Mouse (Mus musculus): ENCODE measurements around the gene Zfp790. TPM values are rescaled to one million over a fixed set of nuclear protein-coding genes. Genes with fewer than 3 reads are reported as not detected.

Gene Zfp790
- 15.6 and 16.0 TPM in 2 replicates for polyA plus RNA-seq (2015; fragmentation: Nextera tagmentation; extraction: Ambion mirVana)

DNA sequence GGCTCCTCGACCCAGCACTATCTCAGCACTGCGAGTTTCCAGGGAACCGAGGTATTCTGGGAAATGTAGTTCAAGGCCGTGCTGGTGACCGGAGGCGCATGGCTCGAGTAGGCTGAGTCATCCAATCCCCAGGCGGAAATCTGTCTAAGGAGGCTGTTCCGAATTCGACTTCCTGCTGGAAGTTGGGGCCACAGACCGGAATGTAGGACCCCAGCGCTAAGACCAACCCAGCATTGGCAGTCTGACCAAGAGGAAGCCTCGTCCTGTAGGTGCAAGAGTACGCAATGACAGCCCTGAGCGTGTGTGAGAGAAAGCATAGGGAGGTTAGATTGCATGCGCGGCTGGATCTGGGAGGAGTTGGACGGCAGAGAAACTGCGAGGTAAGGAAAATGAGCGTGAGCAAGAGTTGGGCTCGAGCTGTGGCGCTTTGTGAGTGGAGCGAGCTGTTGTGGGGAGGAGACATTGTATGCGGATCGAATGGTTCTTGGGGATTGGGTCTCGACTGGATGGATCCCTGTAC lies at the start of gene Zfp790:
Gene Zfp790 (plus strand): TSS at position 205 of the 520 bp plus-strand sequence.
- ATAC-seq (ENCODE audit: low read depth), result peak; percentile 95
- H3K9ac ChIP-seq (ENCODE audit: low read length), result peak within 1 kb of the TSS; percentile 83
- under 1% methylated on average over 26 of the region's 26 CpGs for WGBS

DNA sequence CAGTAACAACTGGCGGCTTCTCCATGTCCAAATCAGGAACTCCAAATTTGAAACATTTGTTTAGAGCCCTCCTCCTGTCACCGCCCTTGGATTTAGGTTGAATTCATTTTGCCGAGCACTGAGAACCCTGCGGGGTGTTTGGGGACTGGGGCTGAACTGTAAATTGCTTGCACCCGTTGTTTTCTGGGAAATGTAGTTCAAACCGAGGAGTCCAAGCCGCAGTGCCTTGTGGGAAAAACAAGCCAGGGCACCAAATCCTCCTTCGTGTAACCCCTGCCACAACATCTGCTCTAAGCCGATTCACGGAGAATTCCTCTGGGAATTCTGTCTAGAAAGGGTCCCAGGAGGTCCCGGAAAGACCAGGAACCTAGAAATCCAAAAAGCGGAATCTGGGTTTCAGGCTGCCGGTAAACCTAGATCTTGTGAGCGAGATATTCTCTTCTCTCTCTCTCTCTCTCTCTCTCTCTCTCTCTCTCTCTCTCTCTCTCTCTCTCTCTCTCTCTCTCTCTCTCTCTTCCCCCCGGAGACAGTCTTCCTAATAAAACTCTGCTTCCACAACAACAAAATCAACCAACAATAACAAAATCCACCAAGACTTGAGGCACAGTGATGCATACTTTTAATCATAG lies 48.7 kb upstream of the Zfp790 start:
- WGBS, result 1% methylated on average over 15 of the region's 15 CpGs
- Histone ChIP-seq H3K36me3 (ENCODE audit: control insufficient read depth, insufficient read depth, low read length) (peaks cover 4% of the 10 kb centered on the region), H3K27me3 (ENCODE audit: control insufficient read depth, insufficient read depth, low read depth, low read length) (no peaks in the 10 kb centered on the region), H3K4me2 (ENCODE audit: low read depth, low read length) (peak overlapping the region; percentile 61), H3K27ac (ENCODE audit: low read length) (peak overlapping the region; percentile 58), H3K4me1 (replicated peaks; ENCODE audit: control insufficient read depth, insufficient read depth, low read length) (peaks cover 10% of the 10 kb centered on the region), H3K4me3 (ENCODE audit: low read length) (peak overlapping the region; percentile 83), H3K9me3 (ENCODE audit: control insufficient read depth, low read length) (no peaks in the 10 kb centered on the region), H3K9ac (ENCODE audit: low read length) (peak overlapping the region; percentile 74)
- ATAC-seq (ENCODE audit: low read depth), result peak; percentile 58

More for the DNA sequence above, at the start of gene Zfp790:
- Histone ChIP-seq H3K4me2 (ENCODE audit: low read depth, low read length) (peak within 1 kb of the TSS; percentile 75), H3K36me3 (ENCODE audit: control insufficient read depth, insufficient read depth, low read length) (no peaks in the 10 kb centered on the region), H3K4me1 (replicated peaks; ENCODE audit: control insufficient read depth, insufficient read depth, low read length) (peaks cover 24% of the 10 kb centered on the region), H3K27me3 (ENCODE audit: control insufficient read depth, insufficient read depth, low read depth, low read length) (no peaks in the 10 kb centered on the region), H3K27ac (ENCODE audit: low read length) (peak within 1 kb of the TSS; percentile 96), H3K4me3 (ENCODE audit: low read length) (peak within 1 kb of the TSS; percentile 83), H3K9me3 (ENCODE audit: control insufficient read depth, low read length) (no peaks in the 10 kb centered on the region)

DNA sequence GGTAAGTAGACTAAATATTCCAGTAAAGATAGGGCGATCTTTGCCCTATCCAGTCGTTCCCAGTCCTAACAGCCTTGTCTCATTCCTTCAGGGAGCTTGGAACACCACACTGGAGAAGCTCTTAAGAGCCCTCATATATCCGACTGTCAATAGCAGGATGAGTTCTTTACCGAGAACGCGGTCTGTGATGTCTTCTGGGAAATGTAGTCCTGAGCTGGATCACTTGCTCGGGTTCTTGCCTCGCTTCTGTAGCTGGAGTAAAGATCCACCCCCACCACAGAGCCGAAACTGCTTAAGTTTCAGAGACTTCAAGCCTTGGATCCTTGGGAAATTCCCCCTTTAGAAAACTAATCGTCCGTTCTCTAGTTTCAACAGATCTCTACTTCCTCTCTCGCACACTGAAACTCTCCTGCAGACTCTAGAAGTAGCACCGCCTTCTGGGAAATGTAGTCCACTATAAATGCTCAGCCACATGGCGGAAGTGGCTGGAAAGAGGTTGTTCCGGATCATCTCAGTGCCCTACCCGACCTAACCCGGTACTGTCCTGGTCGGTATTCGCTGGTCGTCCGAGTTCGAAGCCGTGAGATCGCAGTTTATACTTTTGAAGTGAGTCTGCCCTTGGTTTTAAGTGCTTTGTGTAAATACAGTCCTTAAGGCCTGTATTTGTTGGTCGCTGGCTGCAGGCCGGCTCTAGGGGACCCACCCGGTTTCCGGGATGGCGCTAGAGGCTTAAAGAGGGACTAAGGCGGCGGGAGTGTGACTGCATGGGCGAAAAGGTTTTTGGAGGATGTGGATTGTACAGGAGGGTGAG lies 47.6 kb upstream of the Zfp790 start, which contains the start of gene Zfp84:
Gene Zfp84 (plus strand): TSS at position 463 of the 811 bp plus-strand sequence.
- WGBS, result under 1% methylated on average over 32 of the region's 32 CpGs

DNA sequence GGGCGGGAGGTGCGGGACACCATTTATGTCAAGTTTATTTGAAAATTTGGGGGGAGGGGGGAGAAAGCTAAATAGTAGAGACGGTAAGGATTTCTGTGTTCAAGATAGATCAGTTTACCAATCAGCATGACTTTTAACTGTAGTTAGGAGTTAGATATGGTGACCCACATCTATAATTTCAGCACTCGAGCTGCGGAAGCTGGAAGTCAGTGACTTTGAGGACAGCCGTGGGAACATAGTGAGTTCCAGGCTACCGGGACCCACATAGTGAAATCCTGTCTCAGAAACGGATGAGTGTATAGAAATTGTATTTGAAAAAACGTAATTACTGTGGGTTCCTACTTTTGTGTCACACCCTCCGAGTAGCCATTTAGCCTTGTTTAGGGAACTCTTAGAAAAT lies 46.9 kb upstream of the Zfp790 start:
- peaks cover 10% of the 10 kb centered on the region for H3K4me1 ChIP-seq (replicated peaks; ENCODE audit: control insufficient read depth, insufficient read depth, low read length)
- H3K9ac ChIP-seq (ENCODE audit: low read length), result peak overlapping the region; percentile 82
- H3K9me3 ChIP-seq (ENCODE audit: control insufficient read depth, low read length), result no peaks in the 10 kb centered on the region
- ATAC-seq (ENCODE audit: low read depth), result no peak
- peak overlapping the region; percentile 97; the same call in 1 of the 2 replicates for H3K27ac ChIP-seq (ENCODE audit: low read length)
- H3K4me3 ChIP-seq (ENCODE audit: low read length), result peak overlapping the region; percentile 83
- H3K27me3 ChIP-seq (ENCODE audit: control insufficient read depth, insufficient read depth, low read depth, low read length), result no peaks in the 10 kb centered on the region
- 4% methylated on average over 10 of the region's 10 CpGs for WGBS
- peak overlapping the region; percentile 69 for H3K4me2 ChIP-seq (ENCODE audit: low read depth, low read length)
- peaks cover 14% of the 10 kb centered on the region for H3K36me3 ChIP-seq (ENCODE audit: control insufficient read depth, insufficient read depth, low read length)

More for the DNA sequence above, 47.6 kb upstream of the Zfp790 start, which contains the start of gene Zfp84:
- Histone ChIP-seq H3K27ac (ENCODE audit: low read length) (peak within 1 kb of the TSS; percentile 97), H3K9me3 (ENCODE audit: control insufficient read depth, low read length) (no peaks in the 10 kb centered on the region), H3K9ac (ENCODE audit: low read length) (peak within 1 kb of the TSS; percentile 82), H3K4me3 (ENCODE audit: low read length) (peak within 1 kb of the TSS; percentile 83), H3K4me1 (replicated peaks; ENCODE audit: control insufficient read depth, insufficient read depth, low read length) (peaks cover 10% of the 10 kb centered on the region), H3K27me3 (ENCODE audit: control insufficient read depth, insufficient read depth, low read depth, low read length) (no peaks in the 10 kb centered on the region), H3K4me2 (ENCODE audit: low read depth, low read length) (peak within 1 kb of the TSS; percentile 69), H3K36me3 (ENCODE audit: control insufficient read depth, insufficient read depth, low read length) (peaks cover 9% of the 10 kb centered on the region)
- peak; percentile 97 for ATAC-seq (ENCODE audit: low read depth)

DNA sequence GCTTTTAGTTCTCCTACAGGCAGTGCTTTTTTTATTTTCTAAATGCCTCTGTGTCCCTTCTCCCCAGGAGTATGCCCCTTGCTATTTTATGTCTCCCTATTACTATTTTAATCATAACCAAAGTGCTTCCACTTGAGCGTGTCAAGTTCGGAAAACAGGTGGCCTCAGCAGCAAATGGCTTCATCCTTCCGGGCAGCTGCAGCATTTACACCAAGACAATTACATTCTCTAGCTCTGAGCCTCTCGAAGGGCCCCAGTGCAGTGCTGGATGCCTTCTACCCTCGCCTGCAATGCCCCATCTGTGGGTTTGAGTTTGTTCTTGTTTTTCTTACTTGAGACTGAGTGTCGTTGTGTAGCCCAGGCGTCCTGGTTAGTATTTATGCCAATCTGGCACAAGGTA lies 42.4 kb upstream of the Zfp790 start:
- Histone ChIP-seq H3K27ac (ENCODE audit: low read length) (no peak overlapping the region), H3K9me3 (ENCODE audit: control insufficient read depth, low read length) (peaks cover 2% of the 10 kb centered on the region; the same call in 1 of the 2 replicates), H3K4me3 (ENCODE audit: low read length) (no peak overlapping the region), H3K27me3 (ENCODE audit: control insufficient read depth, insufficient read depth, low read depth, low read length) (no peaks in the 10 kb centered on the region), H3K4me1 (replicated peaks; ENCODE audit: control insufficient read depth, insufficient read depth, low read length) (peaks cover 5% of the 10 kb centered on the region), H3K9ac (ENCODE audit: low read length) (no peak overlapping the region), H3K36me3 (ENCODE audit: control insufficient read depth, insufficient read depth, low read length) (peaks cover 46% of the 10 kb centered on the region), H3K4me2 (ENCODE audit: low read depth, low read length) (no peak overlapping the region)
- 91% methylated on average over 7 of the region's 7 CpGs for WGBS
- no peak for ATAC-seq (ENCODE audit: low read depth)

DNA sequence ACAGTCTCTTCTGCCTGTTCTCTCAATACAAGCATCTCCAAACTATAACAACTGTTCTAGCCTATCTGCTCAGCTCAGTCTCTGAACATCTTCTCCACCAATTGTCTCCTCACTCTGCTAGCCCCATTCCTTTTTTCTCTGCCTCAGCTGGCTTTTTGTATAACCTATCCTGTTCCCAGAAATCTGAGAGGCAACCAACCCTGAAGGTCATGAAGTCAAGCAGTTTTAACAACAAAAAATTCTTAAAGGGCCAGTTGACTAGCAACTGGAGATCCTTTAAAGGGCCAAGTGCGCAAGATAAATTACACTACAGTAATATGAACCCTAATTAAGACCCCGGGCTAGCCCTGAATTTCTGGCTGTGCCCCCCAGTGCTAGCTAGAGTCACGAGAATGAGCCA lies 41.5 kb upstream of the Zfp790 start:
- WGBS, result 92% methylated on average over 3 of the region's 3 CpGs
- Histone ChIP-seq H3K9ac (ENCODE audit: low read length) (no peak overlapping the region), H3K9me3 (ENCODE audit: control insufficient read depth, low read length) (peaks cover 2% of the 10 kb centered on the region; the same call in 1 of the 2 replicates), H3K27ac (ENCODE audit: low read length) (no peak overlapping the region), H3K27me3 (ENCODE audit: control insufficient read depth, insufficient read depth, low read depth, low read length) (no peaks in the 10 kb centered on the region), H3K4me1 (replicated peaks; ENCODE audit: control insufficient read depth, insufficient read depth, low read length) (peaks cover 3% of the 10 kb centered on the region), H3K36me3 (ENCODE audit: control insufficient read depth, insufficient read depth, low read length) (peaks cover 49% of the 10 kb centered on the region), H3K4me3 (ENCODE audit: low read length) (no peak overlapping the region), H3K4me2 (ENCODE audit: low read depth, low read length) (no peak overlapping the region)
- no peak for ATAC-seq (ENCODE audit: low read depth)

DNA sequence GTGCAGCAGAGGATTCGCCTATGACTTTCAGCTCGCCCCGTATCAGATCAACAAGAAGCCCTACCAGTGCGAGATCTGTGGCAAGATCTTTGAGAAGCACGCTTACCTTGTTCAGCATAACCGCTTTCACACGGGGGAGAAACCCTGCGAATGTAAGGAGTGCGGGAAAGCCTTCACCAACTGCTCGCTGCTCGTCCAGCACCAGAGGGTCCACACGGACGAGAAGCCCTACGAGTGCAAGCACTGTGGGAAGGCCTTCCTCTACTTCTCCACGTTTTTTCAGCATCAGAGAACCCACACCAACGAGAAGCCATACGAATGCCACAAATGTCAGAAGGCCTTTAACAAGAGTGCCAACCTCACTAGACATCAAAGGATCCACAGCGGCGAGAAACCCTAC lies 39.3 kb upstream of the Zfp790 start:
- H3K27ac ChIP-seq (ENCODE audit: low read length), result no peak overlapping the region
- ATAC-seq (ENCODE audit: low read depth), result no peak
- no peak overlapping the region for H3K4me2 ChIP-seq (ENCODE audit: low read depth, low read length)
- H3K4me3 ChIP-seq (ENCODE audit: low read length), result no peak overlapping the region
- no peaks in the 10 kb centered on the region for H3K27me3 ChIP-seq (ENCODE audit: control insufficient read depth, insufficient read depth, low read depth, low read length)
- no peaks in the 10 kb centered on the region for H3K4me1 ChIP-seq (replicated peaks; ENCODE audit: control insufficient read depth, insufficient read depth, low read length)
- no peak overlapping the region for H3K9ac ChIP-seq (ENCODE audit: low read length)
- H3K36me3 ChIP-seq (ENCODE audit: control insufficient read depth, insufficient read depth, low read length), result peaks cover 49% of the 10 kb centered on the region
- peaks cover 2% of the 10 kb centered on the region; the same call in 1 of the 2 replicates for H3K9me3 ChIP-seq (ENCODE audit: control insufficient read depth, low read length)
- 95% methylated on average over 19 of the region's 19 CpGs for WGBS

DNA sequence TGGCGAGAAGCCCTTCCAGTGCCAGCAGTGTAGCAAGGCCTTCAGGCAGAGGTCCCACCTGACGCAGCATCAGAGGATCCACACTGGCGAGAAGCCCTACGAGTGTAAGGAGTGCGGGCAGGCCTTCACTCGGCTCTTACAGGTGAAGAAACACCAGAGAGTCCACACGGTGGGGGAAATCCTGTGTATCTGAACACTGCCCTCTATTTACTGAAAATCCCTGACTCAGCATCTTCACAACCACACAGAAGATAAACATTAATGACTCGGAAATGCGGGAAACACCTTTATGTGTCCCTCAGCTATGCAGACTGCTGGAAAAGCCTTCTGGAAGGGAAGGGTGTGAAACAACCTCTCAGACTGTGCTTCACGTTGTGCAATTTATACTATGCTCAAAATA lies 38.5 kb upstream of the Zfp790 start:
- Histone ChIP-seq H3K4me1 (replicated peaks; ENCODE audit: control insufficient read depth, insufficient read depth, low read length) (no peaks in the 10 kb centered on the region), H3K9ac (ENCODE audit: low read length) (no peak overlapping the region), H3K27ac (ENCODE audit: low read length) (no peak overlapping the region), H3K36me3 (ENCODE audit: control insufficient read depth, insufficient read depth, low read length) (peaks cover 42% of the 10 kb centered on the region), H3K27me3 (ENCODE audit: control insufficient read depth, insufficient read depth, low read depth, low read length) (no peaks in the 10 kb centered on the region), H3K4me2 (ENCODE audit: low read depth, low read length) (no peak overlapping the region), H3K4me3 (ENCODE audit: low read length) (no peak overlapping the region), H3K9me3 (ENCODE audit: control insufficient read depth, low read length) (peaks cover 2% of the 10 kb centered on the region; the same call in 1 of the 2 replicates)
- no peak for ATAC-seq (ENCODE audit: low read depth)
- 91% methylated on average over 10 of the region's 10 CpGs for WGBS

Data from lung, embryonic 16.5 days (tissue).